Mouse (Mus musculus) macrophage (primary cell): ENCODE measurements around the gene Chtf18. TPM values are rescaled to one million over a fixed set of nuclear protein-coding genes. Genes with fewer than 3 reads are reported as not detected.
"Not testable (repeated sequence)": the region's sequence is repeated elsewhere in the genome, so short reads cannot be mapped to it uniquely, and the experiment has no call there.

ENCODE experiments used
- H3K27ac ChIP-seq: fragments of 350-480 bp; formaldehyde crosslinking; 2 replicates; pipeline ENCODE4 v1.9.0; 2021
- H3K36me3 ChIP-seq: fragments of 350-480 bp; formaldehyde crosslinking; 2 replicates; pipeline ENCODE4 v1.9.0; 2021; ENCODE audit errors: inconsistent target
- H3K4me3 ChIP-seq: fragments of 350-480 bp; formaldehyde crosslinking; 2 replicates; pipeline ENCODE4 v1.9.0; 2021; ENCODE audit errors: inconsistent target
- H3K79me2 ChIP-seq: fragments of 350-480 bp; formaldehyde crosslinking; 2 replicates; pipeline ENCODE4 v1.9.0; 2021; ENCODE audit errors: inconsistent target
- WGBS: methylation state at CpG from one replicate; pipeline ENCODE4 v1.1.7; 2026; ENCODE audit warnings: inconsistent platforms; ENCODE audit not compliant: missing documents; 5-methylcytosine and 5-hydroxymethylcytosine counted together
- polyA plus RNA-seq: library from polyadenylated mRNA; stranded (reverse); fragments of 250-400 nt; gene quantifications from 3 replicates; pipeline ENCODE4 v1.2.4, GENCODE M21; 2018; ENCODE audit warnings: inconsistent platforms

The Chtf18 gene
- polyA plus RNA-seq, 1 experiment from 2014 or later = 0.80 TPM

GRCm38 (mm10) chr17:25751446-25751845, 24.2 kb upstream of the Chtf18 start:
- Histone ChIP-seq H3K4me3 (no peak overlapping the region), H3K27ac (no peak overlapping the region), H3K36me3 (no peaks in the 10 kb centered on the region), H3K79me2 (no peaks in the 10 kb centered on the region)
- 40% methylated on average over 5 of the region's 5 CpGs for WGBS

- H3K36me3 ChIP-seq = no peaks in the 10 kb centered on the region
- H3K4me3 ChIP-seq = no peak overlapping the region
- WGBS = 79% methylated on average over 6 of the region's 6 CpGs
- H3K27ac ChIP-seq = no peak overlapping the region
- H3K79me2 ChIP-seq = no peaks in the 10 kb centered on the region
Observed at GRCm38 (mm10) chr17:25749314-25749713, 22.1 kb upstream of the Chtf18 start.

GRCm38 (mm10) chr17:25748238-25748637, 21.0 kb upstream of the Chtf18 start:
- 89% methylated on average over 4 of the region's 4 CpGs for WGBS
- H3K27ac ChIP-seq = no peak overlapping the region
- H3K36me3 ChIP-seq = no peaks in the 10 kb centered on the region
- no peak overlapping the region for H3K4me3 ChIP-seq
- H3K79me2 ChIP-seq = no peaks in the 10 kb centered on the region

- Histone ChIP-seq H3K36me3 (no peaks in the 10 kb centered on the region), H3K4me3 (no peak overlapping the region), H3K79me2 (no peaks in the 10 kb centered on the region), H3K27ac (no peak overlapping the region)
- WGBS = 91% methylated on average over 9 of the region's 10 CpGs
Observed at GRCm38 (mm10) chr17:25744311-25744710, 17.1 kb upstream of the Chtf18 start.

- Histone ChIP-seq H3K79me2 (no peaks in the 10 kb centered on the region), H3K36me3 (no peaks in the 10 kb centered on the region), H3K27ac (no peak overlapping the region), H3K4me3 (no peak overlapping the region)
- WGBS = 95% methylated on average over 9 of the region's 9 CpGs
Observed at GRCm38 (mm10) chr17:25743831-25744230, 16.6 kb upstream of the Chtf18 start.

GRCm38 (mm10) chr17:25741471-25741870, 14.3 kb upstream of the Chtf18 start:
- not testable (repeated sequence) for H3K36me3 ChIP-seq, H3K4me3 ChIP-seq, H3K27ac ChIP-seq, H3K79me2 ChIP-seq
- 73% methylated on average over 11 of the region's 12 CpGs for WGBS

GRCm38 (mm10) chr17:25738861-25739260, 11.6 kb upstream of the Chtf18 start:
- WGBS = 90% methylated on average over 7 of the region's 7 CpGs
- H3K4me3 ChIP-seq = no peak overlapping the region
- H3K36me3 ChIP-seq = no peaks in the 10 kb centered on the region
- no peaks in the 10 kb centered on the region for H3K79me2 ChIP-seq
- no peak overlapping the region for H3K27ac ChIP-seq

- Histone ChIP-seq H3K36me3 (no peaks in the 10 kb centered on the region), H3K27ac (no peak within 1 kb of the TSS), H3K4me3 (no peak within 1 kb of the TSS), H3K79me2 (no peaks in the 10 kb centered on the region)
- WGBS = 78% methylated on average over 3 of the region's 3 CpGs
Observed at GRCm38 (mm10) chr17:25735745-25736144, 8.5 kb upstream of the Chtf18 start, which contains the start of gene Mslnl. Gene Mslnl (plus strand): TSS chr17:25736042.

GRCm38 (mm10) chr17:25735246-25735645, 8.0 kb upstream of the Chtf18 start:
- no peak overlapping the region for H3K4me3 ChIP-seq
- no peaks in the 10 kb centered on the region for H3K79me2 ChIP-seq
- H3K36me3 ChIP-seq = no peaks in the 10 kb centered on the region
- no peak overlapping the region for H3K27ac ChIP-seq
- 92% methylated on average over 5 of the region's 5 CpGs for WGBS

GRCm38 (mm10) chr17:25732082-25732481, 4.9 kb upstream of the Chtf18 start:
- whole genome bisulfite sequencing = 20% methylated on average over 2 of the region's 2 CpGs
- H3K4me3 ChIP-seq = no peak overlapping the region
- H3K27ac ChIP-seq = no peak overlapping the region
- H3K36me3 ChIP-seq = no peaks in the 10 kb centered on the region
- H3K79me2 ChIP-seq = peaks cover 9% of the 10 kb centered on the region; the same call in 1 of the 2 replicates

- H3K79me2 ChIP-seq = peaks cover 9% of the 10 kb centered on the region; the same call in 1 of the 2 replicates
- 30% methylated on average over 4 of the region's 4 CpGs for WGBS
- H3K27ac ChIP-seq = 0 out of 2 replicates have a peak overlapping the region, but pooled peaks have one; percentile 28
- peak overlapping the region; percentile 74 for H3K4me3 ChIP-seq
- H3K36me3 ChIP-seq = no peaks in the 10 kb centered on the region
Observed at GRCm38 (mm10) chr17:25728009-25728270, 721 bp upstream of the Chtf18 start.

GRCm38 (mm10) chr17:25725264-25725663, 2.0 kb downstream of the Chtf18 start:
- Histone ChIP-seq H3K27ac (no peak overlapping the region), H3K4me3 (no peak overlapping the region), H3K79me2 (peaks cover 9% of the 10 kb centered on the region; the same call in 1 of the 2 replicates), H3K36me3 (no peaks in the 10 kb centered on the region)
- WGBS = 95% methylated on average over 6 of the region's 6 CpGs

- 89% methylated on average over 7 of the region's 7 CpGs for WGBS
- H3K36me3 ChIP-seq = no peaks in the 10 kb centered on the region
- peaks cover 9% of the 10 kb centered on the region; the same call in 1 of the 2 replicates for H3K79me2 ChIP-seq
- H3K27ac ChIP-seq = no peak overlapping the region
- H3K4me3 ChIP-seq = no peak overlapping the region
Observed at GRCm38 (mm10) chr17:25723919-25724318, 3.3 kb downstream of the Chtf18 start.

- Histone ChIP-seq H3K79me2 (peaks cover 7% of the 10 kb centered on the region; the same call in 1 of the 2 replicates), H3K27ac (no peak overlapping the region), H3K36me3 (no peaks in the 10 kb centered on the region), H3K4me3 (no peak overlapping the region)
- WGBS = 91% methylated on average over 19 of the region's 19 CpGs
Observed at GRCm38 (mm10) chr17:25723470-25723869, 3.7 kb downstream of the Chtf18 start.

GRCm38 (mm10) chr17:25721476-25721875, 5.7 kb downstream of the Chtf18 start:
- WGBS = 98% methylated on average over 5 of the region's 5 CpGs
- H3K36me3 ChIP-seq = no peaks in the 10 kb centered on the region
- H3K4me3 ChIP-seq = no peak overlapping the region
- H3K79me2 ChIP-seq = no peaks in the 10 kb centered on the region
- H3K27ac ChIP-seq = no peak overlapping the region

- 17% methylated on average over 6 of the region's 6 CpGs for WGBS
- H3K4me3 ChIP-seq = no peak overlapping the region
- H3K79me2 ChIP-seq = no peaks in the 10 kb centered on the region
- no peak overlapping the region for H3K27ac ChIP-seq
- H3K36me3 ChIP-seq = no peaks in the 10 kb centered on the region
Observed at GRCm38 (mm10) chr17:25717691-25718090, 9.5 kb downstream of the Chtf18 start.
